Mouse (Mus musculus) limb, embryonic 15.5 days (tissue): Measurements from ENCODE around the gene Eef2k. TPM values are rescaled to one million over a fixed set of nuclear protein-coding genes. Genes with fewer than 3 reads are reported as not detected.

Experiments
- ATAC-seq: fragments of 200-750 bp; cut with Nextera tagmentation; 2 replicates; pipeline ENCODE4 v1.8.0; 2017; ENCODE audit warnings: low read depth, moderate TSS enrichment; ENCODE audit not compliant: insufficient number of reproducible peaks, low FRiP score, low TSS enrichment
- H3K27ac ChIP-seq: fragments of 300-500 bp; sonication (generic); 2 replicates; pipeline ENCODE4 v1.5.1; 2015; ENCODE audit warnings: moderate library complexity, mild to moderate bottlenecking, inconsistent platforms
- H3K27me3 ChIP-seq: fragments of 300-500 bp; sonication (generic); 2 replicates; pipeline ENCODE4 v1.6.1; 2015; ENCODE audit warnings: inconsistent platforms
- H3K36me3 ChIP-seq: fragments of 300-500 bp; sonication (generic); 2 replicates; pipeline ENCODE4 v1.6.1; 2015; ENCODE audit warnings: inconsistent platforms
- H3K4me1 ChIP-seq: fragments of 300-500 bp; sonication (generic); 2 replicates; pipeline ENCODE4 v1.6.1; 2015; ENCODE audit warnings: inconsistent platforms
- H3K4me2 ChIP-seq: fragments of 300-500 bp; sonication (generic); 2 replicates; pipeline ENCODE4 v1.6.1; 2015; ENCODE audit warnings: mild to moderate bottlenecking, inconsistent platforms
- H3K4me3 ChIP-seq: fragments of 300-500 bp; sonication (generic); 2 replicates; pipeline ENCODE4 v1.5.1; 2015; ENCODE audit warnings: mild to moderate bottlenecking, inconsistent platforms
- H3K9ac ChIP-seq: fragments of 300-500 bp; sonication (generic); 2 replicates; pipeline ENCODE4 v1.6.1; 2015; ENCODE audit warnings: inconsistent platforms
- H3K9me3 ChIP-seq: fragments of 300-500 bp; sonication (generic); 2 replicates; pipeline ENCODE4 v1.6.1; 2016; ENCODE audit warnings: inconsistent platforms
- WGBS: fragments of 180-500 bp; shearing (Covaris S2); methylation state at CpG from one replicate; pipeline ENCODE4 v1.1.7; 2015; 5-methylcytosine and 5-hydroxymethylcytosine counted together
- polyA plus RNA-seq: library from polyadenylated mRNA; unstranded; fragments of >200 nt; fragmentation: Nextera tagmentation; extraction: Ambion mirVana; gene quantifications from 2 replicates; pipeline ENCODE4 v1.2.1, GENCODE M21; 2015

The Eef2k gene
- polyA plus RNA-seq, 1 experiment from 2014 or later = 83.7 TPM

GRCm38 (mm10) chr7:120830431-120831381 lies 11.9 kb upstream of the Eef2k start:
- H3K4me2 ChIP-seq = peak overlapping the region; percentile 93
- peak overlapping the region; percentile 38; the same call in 1 of the 2 replicates for H3K27ac ChIP-seq
- H3K4me3 ChIP-seq = peak overlapping the region; percentile 57

GRCm38 (mm10) chr7:120834426-120834825 lies 8.2 kb upstream of the Eef2k start:
- H3K36me3 ChIP-seq = no peaks in the 10 kb centered on the region
- no peak for ATAC-seq
- no peak overlapping the region for H3K9ac ChIP-seq
- peak overlapping the region; percentile 55 for H3K4me2 ChIP-seq
- peaks cover 8% of the 10 kb centered on the region for H3K27me3 ChIP-seq
- peak overlapping the region; percentile 59 for H3K4me3 ChIP-seq
- peaks cover 24% of the 10 kb centered on the region for H3K4me1 ChIP-seq
- 41% methylated on average over 6 of the region's 6 CpGs for WGBS
- H3K9me3 ChIP-seq = no peaks in the 10 kb centered on the region
- H3K27ac ChIP-seq = no peak overlapping the region

More at GRCm38 (mm10) chr7:120830431-120831381, 11.9 kb upstream of the Eef2k start:
- Histone ChIP-seq H3K9me3 (no peaks in the 10 kb centered on the region), H3K9ac (peak overlapping the region; percentile 50), H3K27me3 (peaks cover 12% of the 10 kb centered on the region), H3K4me1 (peaks cover 18% of the 10 kb centered on the region), H3K36me3 (no peaks in the 10 kb centered on the region)
- no peak for ATAC-seq
- WGBS = 1% methylated on average over 46 of the region's 46 CpGs

- Histone ChIP-seq H3K27ac (peak overlapping the region; percentile 79), H3K9ac (no peak overlapping the region), H3K9me3 (no peaks in the 10 kb centered on the region), H3K4me1 (peaks cover 24% of the 10 kb centered on the region), H3K36me3 (no peaks in the 10 kb centered on the region), H3K4me3 (peak overlapping the region; percentile 59), H3K27me3 (peaks cover 3% of the 10 kb centered on the region), H3K4me2 (peak overlapping the region; percentile 55)
- peak; percentile 82 for ATAC-seq
- WGBS = 7% methylated on average over 14 of the region's 14 CpGs
Measured at GRCm38 (mm10) chr7:120834863-120835372, 7.7 kb upstream of the Eef2k start.

GRCm38 (mm10) chr7:120835449-120836359 lies 6.9 kb upstream of the Eef2k start:
- no peaks in the 10 kb centered on the region for H3K36me3 ChIP-seq
- peak overlapping the region; percentile 86 for H3K27ac ChIP-seq
- WGBS = under 1% methylated on average over 41 of the region's 41 CpGs
- H3K9ac ChIP-seq = 0 out of 2 replicates have a peak overlapping the region, but pooled peaks have one; percentile 28
- no peaks in the 10 kb centered on the region for H3K9me3 ChIP-seq
- H3K4me3 ChIP-seq = peak overlapping the region; percentile 59
- H3K4me2 ChIP-seq = peak overlapping the region; percentile 55
- no peaks in the 10 kb centered on the region for H3K27me3 ChIP-seq
- peak; percentile 88 for ATAC-seq
- peaks cover 19% of the 10 kb centered on the region for H3K4me1 ChIP-seq

GRCm38 (mm10) chr7:120836361-120836760 lies 6.3 kb upstream of the Eef2k start:
- no peak for ATAC-seq
- H3K9ac ChIP-seq = no peak overlapping the region
- WGBS = 6% methylated on average over 12 of the region's 12 CpGs

GRCm38 (mm10) chr7:120838436-120839160 lies 4.0 kb upstream of the Eef2k start:
- 56% methylated on average over 5 of the region's 5 CpGs for WGBS
- no peak overlapping the region for H3K9ac ChIP-seq
- H3K4me3 ChIP-seq = no peak overlapping the region
- ATAC-seq = no peak
- H3K9me3 ChIP-seq = no peaks in the 10 kb centered on the region
- no peaks in the 10 kb centered on the region for H3K27me3 ChIP-seq
- no peak overlapping the region for H3K27ac ChIP-seq
- no peaks in the 10 kb centered on the region for H3K36me3 ChIP-seq
- H3K4me1 ChIP-seq = peaks cover 13% of the 10 kb centered on the region
- H3K4me2 ChIP-seq = no peak overlapping the region

More at GRCm38 (mm10) chr7:120836361-120836760, 6.3 kb upstream of the Eef2k start:
- H3K27me3 ChIP-seq = no peaks in the 10 kb centered on the region
- H3K27ac ChIP-seq = peak overlapping the region; percentile 54; the same call in 1 of the 2 replicates
- peak overlapping the region; percentile 50 for H3K4me2 ChIP-seq
- H3K36me3 ChIP-seq = no peaks in the 10 kb centered on the region
- H3K4me3 ChIP-seq = peak overlapping the region; percentile 59
- no peaks in the 10 kb centered on the region for H3K9me3 ChIP-seq
- peaks cover 14% of the 10 kb centered on the region for H3K4me1 ChIP-seq

- ATAC-seq = no peak
- Histone ChIP-seq H3K4me1 (peaks cover 19% of the 10 kb centered on the region), H3K36me3 (no peaks in the 10 kb centered on the region), H3K27ac (no peak overlapping the region), H3K4me2 (no peak overlapping the region), H3K9me3 (no peaks in the 10 kb centered on the region), H3K4me3 (no peak overlapping the region), H3K27me3 (no peaks in the 10 kb centered on the region), H3K9ac (no peak overlapping the region)
- WGBS = 74% methylated on average over 2 of the region's 2 CpGs
Measured at GRCm38 (mm10) chr7:120839786-120840185, 2.8 kb upstream of the Eef2k start.

- peak overlapping the region; percentile 99 for H3K27ac ChIP-seq
- under 1% methylated on average over 40 of the region's 40 CpGs for WGBS
- no peaks in the 10 kb centered on the region for H3K27me3 ChIP-seq
- peak overlapping the region; percentile 83 for H3K4me3 ChIP-seq
- H3K4me1 ChIP-seq = peaks cover 22% of the 10 kb centered on the region
- ATAC-seq = peak; percentile 77
- peak overlapping the region; percentile 86 for H3K9ac ChIP-seq
- H3K9me3 ChIP-seq = no peaks in the 10 kb centered on the region
- peak overlapping the region; percentile 74 for H3K4me2 ChIP-seq
- peaks cover 13% of the 10 kb centered on the region for H3K36me3 ChIP-seq
Measured at GRCm38 (mm10) chr7:120843037-120843621, 498 bp downstream of the Eef2k start.

- Histone ChIP-seq H3K27ac (peak overlapping the region; percentile 99), H3K36me3 (peaks cover 13% of the 10 kb centered on the region), H3K4me3 (peak overlapping the region; percentile 83), H3K27me3 (no peaks in the 10 kb centered on the region), H3K9ac (peak overlapping the region; percentile 86), H3K9me3 (no peaks in the 10 kb centered on the region), H3K4me1 (peaks cover 19% of the 10 kb centered on the region), H3K4me2 (peak overlapping the region; percentile 74)
- 0 out of 2 replicates have a peak, but pooled peaks have one; percentile 7 for ATAC-seq
- WGBS = 2% methylated on average over 16 of the region's 16 CpGs
Measured at GRCm38 (mm10) chr7:120843852-120844435, 1.3 kb downstream of the Eef2k start.

GRCm38 (mm10) chr7:120844689-120845088 lies 2.1 kb downstream of the Eef2k start:
- H3K9ac ChIP-seq = no peak overlapping the region
- H3K4me3 ChIP-seq = peak overlapping the region; percentile 83
- no peaks in the 10 kb centered on the region for H3K9me3 ChIP-seq
- no peak overlapping the region for H3K27ac ChIP-seq
- no peak for ATAC-seq
- WGBS = 30% methylated on average over 9 of the region's 9 CpGs
- peaks cover 19% of the 10 kb centered on the region for H3K4me1 ChIP-seq
- no peaks in the 10 kb centered on the region for H3K27me3 ChIP-seq
- peak overlapping the region; percentile 74 for H3K4me2 ChIP-seq
- H3K36me3 ChIP-seq = peaks cover 13% of the 10 kb centered on the region
